Mouse (Mus musculus): ENCODE results near the gene Gsg1. TPM values are rescaled to one million over a fixed set of nuclear protein-coding genes. Genes with fewer than 3 reads are reported as not detected.
A peak's percentile ranks its signal among the peaks of the same experiment; 100 is the strongest.

Gene Gsg1
- polyA plus RNA-seq, 1 experiment from 2014 or later: 0.40 TPM

- Histone ChIP-seq H3K27me3 (no peaks in the 10 kb centered on the region), H3K36me3 (no peaks in the 10 kb centered on the region), H3K27ac (no peak overlapping the region), H3K9ac (no peak overlapping the region), H3K4me2 (replicated peaks) (no peak overlapping the region), H3K4me3 (no peak overlapping the region), H3K4me1 (0 out of 2 replicates have a peak, but pooled peaks cover 5% of the 10 kb centered on the region), H3K9me3 (replicated peaks) (no peaks in the 10 kb centered on the region)
- WGBS: 64% methylated on average over 6 of the region's 6 CpGs
- no peak for ATAC-seq (ENCODE audit: low FRiP score)
Observed at GRCm38 (mm10) chr6:135276474-135277295, 22.5 kb upstream of the Gsg1 start.

DNA sequence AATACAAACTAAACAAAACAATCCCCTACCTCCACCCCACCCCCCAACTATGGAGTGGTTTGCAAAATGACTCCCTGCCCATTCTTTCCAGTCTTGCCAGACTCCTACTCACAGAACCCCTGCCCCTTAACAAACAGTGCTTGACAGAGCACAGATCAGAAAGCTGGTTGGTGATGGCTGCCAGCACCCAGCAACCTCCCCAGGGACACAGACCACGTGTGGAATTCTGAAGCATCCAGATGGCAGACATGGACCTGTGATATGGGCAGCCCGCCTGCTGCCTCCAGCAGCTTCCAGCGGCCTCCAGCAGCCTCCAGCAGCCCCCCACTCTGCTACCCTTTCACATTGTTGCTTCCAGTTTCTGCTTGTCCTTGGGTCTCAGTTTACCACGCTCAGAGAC is 21.1 kb upstream of the Gsg1 start:
- Histone ChIP-seq H3K4me2 (replicated peaks) (no peak overlapping the region), H3K4me3 (no peak overlapping the region), H3K4me1 (peaks cover 8% of the 10 kb centered on the region; the same call in 1 of the 2 replicates), H3K9ac (no peak overlapping the region), H3K36me3 (no peaks in the 10 kb centered on the region), H3K27me3 (no peaks in the 10 kb centered on the region), H3K9me3 (replicated peaks) (no peaks in the 10 kb centered on the region), H3K27ac (no peak overlapping the region)
- ATAC-seq (ENCODE audit: low FRiP score): no peak
- 58% methylated on average over 4 of the region's 4 CpGs for WGBS

DNA sequence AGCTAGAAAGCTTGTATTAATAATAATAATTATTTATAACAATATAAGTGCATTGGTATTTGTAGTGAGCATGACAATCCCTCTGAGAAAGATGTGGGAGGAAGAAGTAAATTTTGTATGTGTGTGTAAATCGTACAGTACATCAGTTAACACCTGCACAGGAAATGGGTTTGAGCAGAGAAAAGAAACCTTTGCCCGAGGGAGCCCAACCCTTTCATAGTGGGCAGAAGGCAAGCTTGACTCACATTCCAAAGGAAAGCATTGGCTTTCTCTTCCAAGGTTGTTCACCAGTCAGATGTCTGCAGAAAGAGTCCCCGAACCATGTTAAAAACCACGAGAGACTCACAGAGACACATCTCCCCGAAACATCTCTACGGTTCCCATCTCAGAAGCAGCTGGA is 18.9 kb upstream of the Gsg1 start:
- Histone ChIP-seq H3K27me3 (no peaks in the 10 kb centered on the region), H3K4me1 (peaks cover 5% of the 10 kb centered on the region; the same call in 1 of the 2 replicates), H3K4me3 (no peak overlapping the region), H3K9ac (no peak overlapping the region), H3K27ac (no peak overlapping the region), H3K9me3 (replicated peaks) (no peaks in the 10 kb centered on the region), H3K4me2 (replicated peaks) (no peak overlapping the region), H3K36me3 (no peaks in the 10 kb centered on the region)
- ATAC-seq (ENCODE audit: low FRiP score): no peak
- 90% methylated on average over 6 of the region's 6 CpGs for WGBS

DNA sequence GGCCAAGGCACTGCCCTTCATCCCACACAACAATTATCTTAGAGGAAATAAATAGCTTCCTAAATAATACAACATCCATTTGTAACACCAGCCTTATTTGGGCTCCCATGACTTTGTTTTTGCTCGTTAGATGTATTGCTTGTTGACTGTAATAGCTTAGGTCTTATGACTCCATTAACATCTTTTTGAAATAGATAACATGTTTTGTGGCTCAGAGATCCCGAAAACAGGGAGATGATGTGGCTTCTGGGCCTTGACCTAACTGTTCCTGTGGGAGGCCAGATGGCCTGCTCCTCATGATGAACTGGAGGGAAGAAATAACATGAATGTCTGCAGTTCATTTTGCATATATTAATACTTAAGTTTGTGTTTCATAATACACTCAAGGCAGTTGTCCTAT is 17.6 kb upstream of the Gsg1 start:
- Histone ChIP-seq H3K4me2 (replicated peaks) (no peak overlapping the region), H3K4me3 (no peak overlapping the region), H3K9me3 (replicated peaks) (no peaks in the 10 kb centered on the region), H3K27me3 (no peaks in the 10 kb centered on the region), H3K4me1 (peaks cover 5% of the 10 kb centered on the region; the same call in 1 of the 2 replicates), H3K9ac (no peak overlapping the region), H3K36me3 (no peaks in the 10 kb centered on the region), H3K27ac (no peak overlapping the region)
- ATAC-seq (ENCODE audit: low FRiP score): no peak
- 57% methylated on average over 2 of the region's 2 CpGs for WGBS

- ATAC-seq (ENCODE audit: low FRiP score): no peak
- H3K4me2 ChIP-seq (replicated peaks): no peak overlapping the region
- 42% methylated on average over 6 of the region's 6 CpGs for WGBS
- H3K27me3 ChIP-seq: no peaks in the 10 kb centered on the region
- H3K36me3 ChIP-seq: no peaks in the 10 kb centered on the region
- no peaks in the 10 kb centered on the region for H3K9me3 ChIP-seq (replicated peaks)
- H3K27ac ChIP-seq: no peak overlapping the region
- no peak overlapping the region for H3K9ac ChIP-seq
- no peak overlapping the region for H3K4me3 ChIP-seq
- H3K4me1 ChIP-seq: peaks cover 5% of the 10 kb centered on the region; the same call in 1 of the 2 replicates
Observed at GRCm38 (mm10) chr6:135269626-135270025, 15.5 kb upstream of the Gsg1 start.

GRCm38 (mm10) chr6:135268392-135268791 is 14.2 kb upstream of the Gsg1 start:
- Histone ChIP-seq H3K27me3 (no peaks in the 10 kb centered on the region), H3K27ac (no peak overlapping the region), H3K9ac (no peak overlapping the region), H3K4me1 (peaks cover 5% of the 10 kb centered on the region; the same call in 1 of the 2 replicates), H3K4me2 (replicated peaks) (no peak overlapping the region), H3K36me3 (no peaks in the 10 kb centered on the region), H3K9me3 (replicated peaks) (no peaks in the 10 kb centered on the region), H3K4me3 (no peak overlapping the region)
- ATAC-seq (ENCODE audit: low FRiP score): no peak

GRCm38 (mm10) chr6:135267221-135267620 is 13.1 kb upstream of the Gsg1 start:
- H3K27me3 ChIP-seq: no peaks in the 10 kb centered on the region
- H3K4me3 ChIP-seq: no peak overlapping the region
- H3K9ac ChIP-seq: no peak overlapping the region
- WGBS: 78% methylated on average over 3 of the region's 3 CpGs
- H3K4me1 ChIP-seq: peaks cover 5% of the 10 kb centered on the region; the same call in 1 of the 2 replicates
- no peaks in the 10 kb centered on the region for H3K9me3 ChIP-seq (replicated peaks)
- no peak overlapping the region for H3K4me2 ChIP-seq (replicated peaks)
- H3K27ac ChIP-seq: no peak overlapping the region
- no peak for ATAC-seq (ENCODE audit: low FRiP score)
- H3K36me3 ChIP-seq: no peaks in the 10 kb centered on the region

DNA sequence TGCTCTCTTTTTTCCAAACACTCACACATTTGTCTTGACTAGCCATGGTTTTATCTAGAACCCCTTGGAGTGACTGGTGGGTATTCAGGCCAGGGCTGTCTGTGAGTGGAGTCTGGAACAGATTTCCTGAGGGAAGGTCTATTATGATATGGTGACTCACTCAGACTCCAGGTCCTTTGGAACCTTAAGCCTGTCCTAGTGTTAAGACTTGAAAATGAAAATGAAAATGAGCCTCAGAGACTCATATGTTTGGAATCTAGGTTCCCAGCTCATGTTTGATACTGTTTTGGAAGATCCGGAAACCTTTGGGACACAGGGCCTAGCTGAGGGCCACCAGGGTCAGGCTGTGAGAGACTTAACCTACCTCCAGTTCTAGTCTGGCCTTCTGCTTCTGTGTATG is 11.9 kb upstream of the Gsg1 start:
- peaks cover 1% of the 10 kb centered on the region; the same call in 1 of the 2 replicates for H3K4me1 ChIP-seq
- H3K27ac ChIP-seq: no peak overlapping the region
- H3K9ac ChIP-seq: no peak overlapping the region
- H3K36me3 ChIP-seq: no peaks in the 10 kb centered on the region
- no peak for ATAC-seq (ENCODE audit: low FRiP score)
- H3K27me3 ChIP-seq: no peaks in the 10 kb centered on the region
- no peak overlapping the region for H3K4me3 ChIP-seq
- H3K9me3 ChIP-seq (replicated peaks): no peaks in the 10 kb centered on the region
- WGBS: 100% methylated on average over 1 of the region's 1 CpGs
- no peak overlapping the region for H3K4me2 ChIP-seq (replicated peaks)

DNA sequence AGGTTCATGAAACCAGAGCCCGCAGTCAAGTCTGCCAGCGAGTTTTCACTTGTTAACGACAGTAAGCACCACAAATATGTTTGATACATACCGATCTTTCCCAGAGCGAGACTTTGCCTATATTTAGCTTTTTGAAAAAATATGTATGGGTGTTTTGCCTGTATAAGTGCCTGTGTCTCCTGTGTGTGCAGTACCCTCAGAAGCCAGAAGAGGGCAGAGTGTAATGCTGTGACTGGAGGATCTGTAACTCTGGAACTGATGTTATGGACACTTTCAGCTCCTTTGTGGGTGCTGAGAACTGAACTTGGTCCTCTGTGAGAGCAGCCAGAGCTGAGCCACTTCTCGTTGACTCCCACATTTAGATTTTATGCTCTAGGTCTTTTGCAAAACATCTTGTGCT is 10.0 kb upstream of the Gsg1 start:
- no peak for ATAC-seq (ENCODE audit: low FRiP score)
- Histone ChIP-seq H3K9ac (no peak overlapping the region), H3K9me3 (replicated peaks) (no peaks in the 10 kb centered on the region), H3K36me3 (no peaks in the 10 kb centered on the region), H3K4me3 (no peak overlapping the region), H3K27ac (no peak overlapping the region), H3K4me2 (replicated peaks) (no peak overlapping the region), H3K4me1 (no peaks in the 10 kb centered on the region), H3K27me3 (no peaks in the 10 kb centered on the region)
- 95% methylated on average over 6 of the region's 6 CpGs for WGBS

GRCm38 (mm10) chr6:135262565-135262964 is 8.4 kb upstream of the Gsg1 start:
- Histone ChIP-seq H3K4me3 (no peak overlapping the region), H3K9me3 (replicated peaks) (no peaks in the 10 kb centered on the region), H3K4me1 (no peaks in the 10 kb centered on the region), H3K27me3 (no peaks in the 10 kb centered on the region), H3K9ac (no peak overlapping the region), H3K27ac (no peak overlapping the region), H3K4me2 (replicated peaks) (no peak overlapping the region), H3K36me3 (no peaks in the 10 kb centered on the region)
- no peak for ATAC-seq (ENCODE audit: low FRiP score)
- WGBS: 85% methylated on average over 2 of the region's 2 CpGs

DNA sequence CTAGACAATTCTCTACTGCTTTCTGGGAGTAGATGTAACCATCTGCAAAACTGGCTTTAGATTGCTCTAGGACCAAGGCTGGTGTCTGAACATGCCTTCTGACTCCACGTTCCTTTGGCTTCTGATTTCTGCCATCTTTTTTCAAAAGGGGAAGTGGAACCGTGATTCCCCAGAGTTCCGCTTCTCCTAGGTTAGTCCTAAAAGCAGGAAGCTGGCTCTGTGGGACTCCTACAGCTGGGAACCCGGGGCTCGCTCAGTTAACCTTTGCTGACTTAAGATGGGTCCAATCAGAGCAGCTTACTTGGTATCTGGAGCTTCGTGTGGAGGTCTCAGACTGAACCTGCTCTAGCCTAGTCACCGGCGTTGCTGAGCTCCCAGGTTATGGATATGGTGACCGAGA is 7.0 kb upstream of the Gsg1 start:
- H3K4me3 ChIP-seq: no peak overlapping the region
- no peaks in the 10 kb centered on the region for H3K36me3 ChIP-seq
- no peak for ATAC-seq (ENCODE audit: low FRiP score)
- no peak overlapping the region for H3K4me2 ChIP-seq (replicated peaks)
- no peak overlapping the region for H3K9ac ChIP-seq
- WGBS: 85% methylated on average over 9 of the region's 9 CpGs
- no peaks in the 10 kb centered on the region for H3K4me1 ChIP-seq
- H3K27ac ChIP-seq: no peak overlapping the region
- no peaks in the 10 kb centered on the region for H3K27me3 ChIP-seq
- no peaks in the 10 kb centered on the region for H3K9me3 ChIP-seq (replicated peaks)

- whole genome bisulfite sequencing: 93% methylated on average over 6 of the region's 6 CpGs
- H3K9me3 ChIP-seq (replicated peaks): no peaks in the 10 kb centered on the region
Observed at GRCm38 (mm10) chr6:135260435-135260834, 6.3 kb upstream of the Gsg1 start.

GRCm38 (mm10) chr6:135252728-135253077 is 1.4 kb downstream of the Gsg1 start:
- Histone ChIP-seq H3K9ac (0 out of 2 replicates have a peak overlapping the region, but pooled peaks have one; percentile 36), H3K27me3 (no peaks in the 10 kb centered on the region), H3K27ac (peak overlapping the region; percentile 60), H3K9me3 (replicated peaks) (no peaks in the 10 kb centered on the region), H3K4me2 (replicated peaks) (peak overlapping the region; percentile 49), H3K36me3 (no peaks in the 10 kb centered on the region), H3K4me1 (peaks cover 22% of the 10 kb centered on the region), H3K4me3 (peak overlapping the region; percentile 18)
- 6% methylated on average over 16 of the region's 16 CpGs for WGBS
- peak; percentile 89 for ATAC-seq (ENCODE audit: low FRiP score)

More at GRCm38 (mm10) chr6:135260435-135260834, 6.3 kb upstream of the Gsg1 start:
- H3K4me3 ChIP-seq: no peak overlapping the region
- H3K36me3 ChIP-seq: no peaks in the 10 kb centered on the region
- no peaks in the 10 kb centered on the region for H3K4me1 ChIP-seq
- no peak overlapping the region for H3K27ac ChIP-seq
- no peak overlapping the region for H3K9ac ChIP-seq
- no peak overlapping the region for H3K4me2 ChIP-seq (replicated peaks)
- no peak for ATAC-seq (ENCODE audit: low FRiP score)
- no peaks in the 10 kb centered on the region for H3K27me3 ChIP-seq

All from hindbrain, embryonic 12.5 days (tissue).